Mouse (Mus musculus) CH12.LX (cell line): ENCODE measurements around the gene Plk3. TPM values are rescaled to one million over a fixed set of nuclear protein-coding genes. Genes with fewer than 3 reads are reported as not detected.

Source experiments
- DNase-seq: peaks from one replicate; pipeline ENCODE4 v3.0.0-alpha.2; 2013; ENCODE audit errors: extremely low read depth
- H3K27ac ChIP-seq: 2 replicates; pipeline ENCODE4 v1.5.1; 2012; ENCODE audit warnings: low read depth, mild to moderate bottlenecking, control low read depth, moderate library complexity; ENCODE audit not compliant: insufficient read depth
- H3K27me3 ChIP-seq: replicated peaks from 2 replicates; pipeline ENCODE3; 2012; ENCODE audit warnings: inconsistent platforms
- H3K36me3 ChIP-seq, 2 experiments: replicated peaks in 1 of 2; 2 replicates each; pipeline versions ENCODE3 to v1.6.1; 2012; ENCODE audit warnings: inconsistent platforms in 1 of 2, low read length in 1 of 2, mild to moderate bottlenecking in 1 of 2, mixed read lengths in 1 of 2, moderate library complexity in 1 of 2; ENCODE audit not compliant: control insufficient read depth in 1 of 2, insufficient read depth in 1 of 2
- H3K4me1 ChIP-seq, 2 experiments: 2 replicates each; pipeline ENCODE4 v1.6.1; 2012; ENCODE audit warnings: inconsistent platforms in 1 of 2, moderate library complexity in 1 of 2; ENCODE audit not compliant: insufficient read depth in 2 of 2, control insufficient read depth in 1 of 2
- H3K4me2 ChIP-seq: 2 replicates; pipeline ENCODE4 v1.6.1; 2012; ENCODE audit warnings: low read depth, mild to moderate bottlenecking, control low read depth; ENCODE audit not compliant: poor library complexity, insufficient read depth, severe bottlenecking
- H3K4me3 ChIP-seq, 3 experiments: fragments of 150-350 bp in 1 of 3; sonication (generic) in 1 of 3; replicated peaks in 1 of 3; 2 replicates each; pipeline versions ENCODE3 to v1.5.1; 2011 to 2012; ENCODE audit warnings: low read depth in 2 of 3, low read length in 2 of 3, mild to moderate bottlenecking in 2 of 3, moderate library complexity in 2 of 3, control low read depth in 1 of 3, improper control_type of control experiment in 1 of 3, inconsistent platforms in 1 of 3, mixed read lengths in 1 of 3; ENCODE audit not compliant: poor library complexity in 1 of 3
- H3K79me2 ChIP-seq: replicated peaks from 2 replicates; pipeline ENCODE4 v1.6.1; 2012; ENCODE audit warnings: mild to moderate bottlenecking, moderate library complexity; ENCODE audit not compliant: control insufficient read depth, poor library complexity, insufficient read depth, severe bottlenecking; ENCODE audit errors: extremely low read depth
- H3K9ac ChIP-seq: 2 replicates; pipeline ENCODE4 v1.6.1; 2012; ENCODE audit warnings: low read depth, mild to moderate bottlenecking, control low read depth, moderate library complexity; ENCODE audit not compliant: insufficient read depth
- H3K9me3 ChIP-seq: replicated peaks from 2 replicates; pipeline ENCODE3; 2012; ENCODE audit warnings: low read length, inconsistent platforms, mixed read lengths
- BHLHE40 ChIP-seq: IDR thresholded peaks from 2 replicates; pipeline ENCODE4 v1.6.1; 2011; ENCODE audit warnings: mild to moderate bottlenecking, low read depth, low read length, improper control_type of control experiment
- CHD2 ChIP-seq: IDR thresholded peaks from 2 replicates; pipeline ENCODE4 v1.6.1; 2011; ENCODE audit warnings: low read length, improper control_type of control experiment
- CTCF ChIP-seq, 2 experiments: IDR thresholded peaks in 1 of 2; conservative IDR thresholded peaks in 1 of 2; 2 replicates each; pipeline ENCODE4 v1.5.1; 2011 to 2012; ENCODE audit warnings: low read depth in 2 of 2, low read length in 2 of 2, improper control_type of control experiment in 1 of 2, inconsistent platforms in 1 of 2, mild to moderate bottlenecking in 1 of 2, moderate library complexity in 1 of 2
- E2F4 ChIP-seq: IDR thresholded peaks from 2 replicates; pipeline ENCODE4 v1.6.1; 2011; ENCODE audit warnings: low read depth, low read length, improper control_type of control experiment; ENCODE audit not compliant: insufficient replicate concordance
- ELF1 ChIP-seq: IDR thresholded peaks from 2 replicates; pipeline ENCODE4 v1.6.1; 2014; ENCODE audit warnings: low read depth, mild to moderate bottlenecking, inconsistent platforms, low read length, improper control_type of control experiment
- EP300 ChIP-seq: IDR thresholded peaks from 2 replicates; pipeline ENCODE4 v1.6.1; 2011; ENCODE audit warnings: low read length, improper control_type of control experiment
- ETS1 ChIP-seq: conservative IDR thresholded peaks from 2 replicates; pipeline ENCODE4 v1.6.1; 2012; ENCODE audit warnings: low read depth, mild to moderate bottlenecking, inconsistent platforms, low read length, improper control_type of control experiment, moderate library complexity
- JUN ChIP-seq: IDR thresholded peaks from 2 replicates; pipeline ENCODE4 v1.6.1; 2011; ENCODE audit warnings: low read depth, mild to moderate bottlenecking, low read length, improper control_type of control experiment, moderate library complexity; ENCODE audit not compliant: insufficient read depth
- JUND ChIP-seq: conservative IDR thresholded peaks from 2 replicates; pipeline ENCODE4 v1.6.1; 2011; ENCODE audit warnings: low read depth, low read length, improper control_type of control experiment
- MAX ChIP-seq: IDR thresholded peaks from 2 replicates; pipeline ENCODE4 v1.6.1; 2011; ENCODE audit warnings: low read length, improper control_type of control experiment
- MEF2A ChIP-seq: IDR thresholded peaks from 2 replicates; pipeline ENCODE4 v1.6.1; 2014; ENCODE audit warnings: low read depth, mild to moderate bottlenecking, inconsistent platforms, low read length, improper control_type of control experiment, borderline replicate concordance
- MYC ChIP-seq: IDR thresholded peaks from 2 replicates; pipeline ENCODE4 v1.6.1; 2011; ENCODE audit warnings: low read depth, mild to moderate bottlenecking, improper control_type of control experiment, low read length
- NELFE ChIP-seq: IDR thresholded peaks from 2 replicates; pipeline ENCODE4 v1.6.1; 2011; ENCODE audit warnings: low read depth, low read length, improper control_type of control experiment
- NRF1 ChIP-seq: IDR thresholded peaks from 2 replicates; pipeline ENCODE4 v1.6.1; 2014; ENCODE audit warnings: low read depth, mild to moderate bottlenecking, inconsistent platforms, low read length, improper control_type of control experiment, moderate library complexity
- PAX5 ChIP-seq: IDR thresholded peaks from 2 replicates; pipeline ENCODE4 v1.6.1; 2012; ENCODE audit warnings: low read length, inconsistent platforms, mixed read lengths
- POLR2A ChIP-seq: IDR thresholded peaks from 2 replicates; pipeline ENCODE4 v1.6.1; 2011; ENCODE audit warnings: low read depth, mild to moderate bottlenecking, improper control_type of control experiment, low read length
- RCOR1 ChIP-seq: conservative IDR thresholded peaks from 2 replicates; pipeline ENCODE4 v1.6.1; 2012; ENCODE audit warnings: low read depth, mild to moderate bottlenecking, inconsistent platforms, low read length, improper control_type of control experiment
- SIN3A ChIP-seq: IDR thresholded peaks from 2 replicates; pipeline ENCODE4 v1.6.1; 2012; ENCODE audit warnings: low read length, improper control_type of control experiment, inconsistent platforms
- SMC3 ChIP-seq: IDR thresholded peaks from 2 replicates; pipeline ENCODE4 v1.6.1; 2011; ENCODE audit warnings: low read depth, low read length, improper control_type of control experiment
- TBP ChIP-seq: conservative IDR thresholded peaks from 2 replicates; pipeline ENCODE4 v1.6.1; 2011; ENCODE audit warnings: low read depth, low read length, improper control_type of control experiment
- UBTF ChIP-seq: IDR thresholded peaks from 2 replicates; pipeline ENCODE4 v1.6.1; 2012; ENCODE audit warnings: low read depth, mild to moderate bottlenecking, inconsistent platforms, low read length, improper control_type of control experiment, moderate library complexity
- ZC3H11A ChIP-seq: IDR thresholded peaks from 2 replicates; pipeline ENCODE4 v1.6.1; 2012; ENCODE audit warnings: low read depth, mild to moderate bottlenecking, inconsistent platforms, low read length, improper control_type of control experiment
- dilution Hi-C: fragments of 300-500 bp; cut with MboI; formaldehyde crosslinking; loops from 2 replicates; pipeline ENCODE4 v1.14.3; 2020; ENCODE audit warnings: low sequenced_read_pairs; ENCODE audit not compliant: extremely low pct_unique_long_range_greater_than_20kb, extremely low pct_ligation_motif_present
- in situ Hi-C: fragments of 300-500 bp; cut with MboI; formaldehyde crosslinking; loops from 3 replicates; pipeline ENCODE4 v1.14.3; 2019; ENCODE audit warnings: low sequenced_read_pairs, low pct_ligation_motif_present, low pct_unique_long_range_greater_than_20kb, mixed read lengths
- polyA plus RNA-seq: library from polyadenylated mRNA; unstranded; fragments of >175 nt; gene quantifications from 2 replicates; pipeline ENCODE4 v1.2.1, GENCODE M21; 2012; ENCODE audit warnings: low read depth; ENCODE audit not compliant: insufficient read length
- total RNA-seq, 2 experiments: library from RNA; depleted of rRNA; stranded (reverse); fragments of 300-350 nt in 1 of 2; fragments of >200 nt in 1 of 2; gene quantifications; 2 replicates each; pipeline ENCODE4 v1.2.3; 2012 to 2014

Plk3 gene
- total and polyA plus RNA-seq, 3 experiments, result 8.8 to 18.5 (median 12.0) TPM

GRCm38 (mm10) chr4:117149291-117150211 is 15.8 kb upstream of the Plk3 start (continued):
- TF ChIP-seq PAX5 (no peak), TBP (0 out of 2 replicates have a peak, but pooled peaks have one; percentile 31), CHD2 (peak; percentile 52; the same call in 1 of the 2 replicates), MYC (peak; percentile 58; the same call in 1 of the 2 replicates), CTCF (conservative IDR thresholded peaks at IDR 0.05 in 1 of 2, IDR thresholded peaks at IDR 0.05 in 1 of 2; ENCODE audit: low read depth in 2 of 2, low read length in 2 of 2) (peak in 1 of 2 experiments; percentile 18; a peak in 1 of 4 replicates), E2F4 (no peak), MEF2A (no peak), UBTF (no peak), RCOR1 (peak; percentile 79; the same call in 1 of the 2 replicates), NELFE (no peak), ELF1 (no peak), NRF1 (no peak), BHLHE40 (no peak), JUN (no peak), EP300 (no peak), JUND (no peak), SIN3A (peak; percentile 38; the same call in 1 of the 2 replicates), MAX (no peak), ZC3H11A (no peak)

- Histone ChIP-seq H3K9me3 (no peaks in the 10 kb centered on the region), H3K27ac (no peak overlapping the region), H3K4me2 (no peak overlapping the region), H3K36me3 (peaks cover 53 to 61% of the 10 kb centered on the region in 2 experiments), H3K27me3 (no peaks in the 10 kb centered on the region), H3K9ac (no peak overlapping the region), H3K79me2 (peaks cover 17% of the 10 kb centered on the region), H3K4me3 (no peak overlapping the region), H3K4me1 (peaks cover 8 to 27% of the 10 kb centered on the region in 2 experiments)
- dilution Hi-C loops, result no loop called here
- no peak for DNase-seq
- no peak for TF ChIP-seq MEF2A
- no peak for TF ChIP-seq ELF1
- no peak; the same call in 1 of the 2 replicates for TF ChIP-seq POLR2A
- 0 out of 2 replicates have a peak, but pooled peaks have one; percentile 17 for TF ChIP-seq ETS1
- no peak for TF ChIP-seq SMC3
- in situ Hi-C loops, result no loop called here
These were observed 15.1 kb upstream of the Plk3 start for GRCm38 (mm10) chr4:117148815-117149214.
